Mouse (Mus musculus) left cerebral cortex, adult 18-20 months (tissue): ENCODE results near the gene Txnrd2. TPM values are rescaled to one million over a fixed set of nuclear protein-coding genes. Genes with fewer than 3 reads are reported as not detected.

Experiments
- DNase-seq, 2 experiments: peaks; one replicate each; pipeline ENCODE4 v3.0.0; 2021 to 2022; ENCODE audit warnings: low spot score in 2 of 2, mixed read lengths in 1 of 2
- total RNA-seq, 2 experiments: library from RNA; stranded (reverse); gene quantifications; 2 replicates each; pipeline ENCODE4 v1.2.3; 2021

Txnrd2 gene
- total RNA-seq, 2 experiments from 2014 or later, result 19.4 to 21.3 TPM

DNA sequence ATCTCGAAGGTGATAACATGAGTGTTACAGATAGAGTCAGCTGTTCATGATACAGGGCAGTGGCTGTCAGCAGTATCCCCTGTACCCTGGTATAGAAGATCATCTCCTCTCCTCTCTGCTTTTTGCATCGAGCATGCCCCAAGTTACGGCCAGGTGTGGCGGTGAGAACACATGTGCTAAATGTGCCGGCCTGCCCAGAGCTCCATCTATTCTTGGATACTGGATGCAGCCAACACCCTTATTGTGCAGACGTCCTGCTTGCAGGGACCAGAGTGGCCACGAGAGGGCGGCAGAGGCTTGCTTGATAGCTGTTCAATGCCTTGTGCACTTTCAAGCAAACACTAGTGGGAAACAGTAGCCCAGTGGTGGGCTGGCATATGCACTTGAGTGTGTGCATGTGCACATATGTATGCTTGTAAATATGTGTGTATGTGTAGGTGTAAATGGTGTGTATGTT is 17.2 kb downstream of the Txnrd2 start:
- peak; percentile 97 to 100 for DNase-seq

DNA sequence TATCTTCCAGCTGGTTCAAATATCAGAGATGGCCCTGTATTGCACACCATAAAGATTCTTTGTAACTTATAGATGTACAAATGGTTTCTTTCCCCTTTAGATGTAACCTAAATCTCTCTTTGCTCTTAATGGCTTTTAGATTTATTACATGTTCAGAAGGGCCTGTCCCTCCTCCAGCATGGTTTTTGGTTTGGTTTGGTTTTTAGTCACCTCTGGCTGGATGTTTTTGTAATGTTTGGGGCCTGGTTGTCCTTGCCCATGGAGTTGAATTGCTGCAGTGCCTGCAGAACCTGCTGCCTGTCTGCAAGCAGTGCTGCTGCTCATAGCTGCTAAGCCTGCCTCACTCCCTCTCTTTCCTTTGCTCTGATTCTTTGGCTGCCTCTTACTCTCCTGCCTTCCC is 21.1 kb downstream of the Txnrd2 start:
- DNase-seq, result no peak

DNA sequence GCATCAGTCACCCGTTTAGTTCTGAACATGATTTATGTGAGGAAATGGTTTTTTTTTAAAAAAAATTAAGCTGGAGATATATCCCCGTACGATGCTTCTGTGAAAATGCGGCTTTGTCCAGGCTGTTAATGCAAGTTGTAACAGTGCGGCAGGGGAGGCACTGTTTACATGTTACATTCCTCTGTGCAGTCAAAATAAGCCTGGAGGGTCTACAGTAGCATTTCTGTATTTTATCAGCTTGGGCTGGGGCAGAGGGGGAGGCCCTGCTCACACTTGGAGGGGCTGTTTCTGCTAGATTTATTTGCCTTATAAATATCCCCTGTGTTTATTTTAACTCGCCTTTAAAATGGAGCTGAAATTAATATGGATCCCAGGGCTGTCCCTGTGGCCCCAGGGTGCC is 21.9 kb downstream of the Txnrd2 start:
- DNase-seq, result no peak

DNA sequence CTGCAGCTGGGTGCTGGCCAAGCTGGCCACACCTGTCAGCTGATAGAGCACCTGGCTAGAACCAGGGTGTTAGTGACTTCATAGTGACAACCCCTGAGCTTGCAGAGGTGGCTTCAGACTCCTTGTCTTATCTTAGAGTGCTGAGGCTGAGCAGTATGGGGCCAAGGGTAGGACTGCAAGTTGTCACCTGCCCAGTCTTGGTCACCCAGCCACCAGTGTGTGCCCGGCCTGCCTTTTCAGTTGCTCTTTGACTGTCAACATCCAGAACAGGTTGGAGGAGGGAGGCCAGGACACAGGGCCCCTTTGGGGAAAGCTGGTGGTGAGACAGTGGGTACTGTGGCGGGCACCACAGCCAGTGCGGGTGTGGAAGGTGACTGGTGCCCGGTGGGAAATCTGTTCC is 22.8 kb downstream of the Txnrd2 start:
- no peak for DNase-seq

DNA sequence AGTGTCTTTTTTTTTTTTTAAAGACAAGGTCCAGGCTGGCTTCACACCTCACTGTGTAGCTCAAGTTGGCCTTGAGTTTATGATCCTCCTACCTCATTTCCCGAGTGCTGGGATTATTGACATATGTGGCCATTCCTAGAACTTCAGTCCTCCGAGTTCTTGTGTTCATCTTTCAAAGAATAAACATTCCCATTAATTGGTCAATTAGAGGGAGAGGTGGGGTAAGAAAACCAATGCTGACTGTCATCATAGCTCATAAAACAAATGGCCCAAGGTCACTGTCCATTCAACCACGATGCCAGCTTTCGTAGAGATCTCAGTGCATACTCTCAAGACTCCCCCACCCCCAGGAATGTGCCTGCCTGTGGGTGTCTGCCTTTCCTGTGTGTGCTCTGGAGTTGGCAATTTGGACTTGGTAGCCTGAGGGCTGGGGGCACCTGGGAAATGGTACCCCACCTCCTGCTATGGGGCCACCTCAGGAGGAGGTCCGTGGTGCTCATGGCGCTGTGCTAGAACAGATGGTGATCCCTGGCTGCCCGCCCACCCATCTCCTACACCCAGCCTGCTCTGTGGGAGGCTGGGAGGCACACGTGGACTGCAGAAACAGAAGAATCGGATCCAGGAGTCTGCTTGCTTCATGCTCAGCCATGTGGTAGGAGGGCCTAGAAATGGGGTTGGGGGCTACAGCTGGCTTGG is 25.4 kb downstream of the Txnrd2 start:
- DNase-seq, result peak; percentile 79 to 84

DNA sequence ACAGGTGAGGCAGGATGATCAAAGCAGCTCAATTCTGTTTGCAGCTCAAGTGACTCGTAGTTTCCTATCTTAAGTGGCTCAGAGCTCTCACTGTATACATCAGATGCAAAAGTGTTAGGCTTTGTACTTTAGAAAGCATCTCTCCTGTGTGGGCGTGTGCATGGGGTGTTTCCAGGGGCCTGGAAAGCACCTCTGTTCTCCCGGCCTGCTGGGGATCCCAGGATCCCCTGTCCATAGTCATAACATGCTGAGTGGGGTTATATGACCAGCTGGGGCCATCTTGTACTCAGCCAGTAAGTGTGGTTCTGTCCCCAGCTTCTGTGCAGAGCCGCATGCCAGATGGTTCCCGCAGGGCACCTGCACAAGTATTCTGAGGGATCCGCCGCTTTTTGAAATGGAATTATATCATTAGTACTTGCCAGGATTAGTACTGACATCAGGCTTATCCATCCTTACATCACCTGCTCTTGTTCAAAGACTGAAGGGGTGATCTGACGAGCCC is 26.2 kb downstream of the Txnrd2 start:
- DNase-seq, result peak; percentile 26 to 56

DNA sequence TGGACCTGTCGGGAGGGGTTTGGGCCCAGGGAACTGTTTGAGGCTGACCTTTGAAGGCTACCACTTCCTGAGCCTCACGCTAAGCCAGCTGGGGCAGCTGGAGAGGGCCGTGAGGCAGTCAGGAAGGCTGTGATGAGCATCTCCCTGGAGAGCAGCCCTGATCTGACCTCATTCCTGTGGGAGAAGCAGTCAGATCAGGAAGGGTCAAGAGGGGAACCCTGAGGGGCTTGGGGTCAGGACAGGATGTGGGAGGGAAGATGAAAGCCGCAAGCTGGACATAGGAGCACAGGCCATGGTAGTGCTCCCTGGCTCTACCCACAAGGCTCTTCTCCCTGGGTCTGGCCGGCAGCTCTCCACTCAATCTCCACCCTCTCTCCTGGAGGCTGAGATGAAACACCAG is 27.7 kb downstream of the Txnrd2 start:
- DNase-seq, result no peak

DNA sequence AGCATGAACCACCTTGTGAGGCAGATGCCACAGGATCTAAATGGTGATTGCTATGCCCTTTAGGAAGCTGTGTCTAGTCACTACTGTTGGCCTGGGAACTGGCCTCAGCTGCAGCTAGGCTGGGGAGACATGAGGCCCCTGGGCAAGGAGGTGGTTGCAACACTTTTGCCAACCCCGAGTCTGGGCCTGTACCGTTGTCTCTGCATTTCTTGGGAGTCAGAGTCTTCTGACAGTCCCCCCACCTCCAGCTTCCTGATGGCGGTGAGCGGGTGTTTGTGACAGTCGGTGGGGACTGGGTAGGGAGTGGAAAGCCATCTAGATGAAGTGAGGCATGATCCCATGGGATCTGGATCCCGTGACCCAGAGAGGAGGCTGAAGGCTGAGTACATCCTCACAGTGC is 29.2 kb downstream of the Txnrd2 start:
- no peak for DNase-seq

DNA sequence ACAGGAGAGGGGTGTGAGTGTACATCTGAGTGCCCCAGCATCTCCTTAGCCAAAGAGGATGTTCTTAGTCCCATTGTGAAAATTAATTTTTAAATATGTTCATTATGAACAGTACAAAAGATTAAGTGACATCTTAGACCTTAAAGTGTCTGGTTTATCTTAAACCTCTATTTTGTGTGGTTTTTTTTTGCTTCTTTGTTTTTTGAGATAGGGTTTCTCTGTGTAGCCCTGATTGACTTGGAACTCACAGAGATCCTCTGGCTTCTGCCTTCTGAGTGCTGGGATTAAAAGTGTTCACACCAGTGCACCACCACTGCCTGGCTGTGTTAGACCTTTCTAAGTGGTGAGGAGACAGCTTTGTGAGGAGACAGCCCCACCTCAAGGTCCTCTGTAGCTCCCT is 32.5 kb downstream of the Txnrd2 start:
- no peak for DNase-seq

DNA sequence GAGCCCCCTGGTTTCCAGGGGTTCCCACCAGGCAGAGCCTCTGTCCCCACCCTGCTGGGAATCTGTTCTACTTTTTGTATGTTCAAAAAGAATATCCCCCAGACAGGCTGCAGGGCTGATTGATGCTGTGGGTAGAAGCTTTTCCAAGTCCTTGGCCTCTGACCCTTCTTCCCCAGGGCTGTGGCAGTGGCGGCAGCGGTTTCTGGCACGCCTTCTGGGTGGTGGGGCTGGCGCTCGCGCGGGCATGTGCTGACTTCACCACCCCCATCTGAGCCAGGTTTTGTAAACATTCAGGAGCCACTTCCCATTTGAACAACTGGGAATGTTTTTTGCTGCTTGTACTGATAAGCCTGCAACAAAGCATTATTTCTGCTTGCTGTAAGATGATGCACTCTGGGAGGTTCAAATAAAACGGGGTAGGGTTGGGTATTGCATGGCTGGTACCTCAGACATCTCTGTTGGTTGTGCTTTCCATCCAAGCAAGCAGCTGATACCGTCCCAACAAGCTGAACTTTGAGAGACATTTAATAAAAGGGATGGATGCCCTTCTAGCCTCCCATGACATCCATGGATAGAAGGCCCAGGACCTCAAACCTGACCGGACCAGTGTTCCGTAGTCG is 33.3 kb downstream of the Txnrd2 start:
- no peak for DNase-seq

DNA sequence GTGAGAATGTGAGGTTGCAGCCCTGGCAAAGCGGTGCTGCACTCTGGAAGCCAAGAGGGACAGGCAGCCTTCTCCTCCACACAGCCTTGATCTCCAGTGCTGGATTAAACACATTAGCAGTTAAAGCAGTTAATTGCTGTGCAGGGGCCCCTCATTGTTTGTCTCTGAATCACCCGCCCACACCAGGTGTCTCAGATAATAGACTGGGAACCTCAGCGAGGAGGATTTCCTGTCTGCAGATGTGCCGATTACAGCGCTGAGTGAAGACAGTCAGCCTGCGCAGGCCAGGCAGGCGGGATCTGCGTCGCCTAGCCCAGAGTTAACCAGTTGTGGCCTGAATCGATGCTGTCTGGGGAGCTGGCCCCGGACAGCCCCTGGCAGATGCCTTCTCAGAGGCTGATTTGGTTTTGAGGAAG is 33.8 kb downstream of the Txnrd2 start:
- DNase-seq, result no peak

DNA sequence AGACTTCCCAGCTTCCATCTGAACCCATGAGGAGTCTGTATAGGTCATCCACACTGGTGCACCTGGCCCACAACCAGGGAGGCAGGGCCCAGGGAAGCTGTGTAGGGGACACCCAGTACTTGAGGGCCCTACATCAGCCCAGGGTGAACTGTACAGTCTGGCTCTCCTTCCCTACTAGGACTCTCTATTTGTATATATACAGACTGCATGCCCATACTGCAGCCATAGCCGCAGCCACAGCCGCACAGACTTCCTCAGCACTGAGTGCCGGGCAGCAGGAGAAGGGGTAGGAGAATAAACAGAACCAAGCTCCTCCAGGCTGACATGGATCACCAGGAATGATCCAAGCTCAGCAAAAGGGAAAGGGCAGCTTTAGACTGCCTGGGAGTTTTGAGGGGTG is 34.6 kb downstream of the Txnrd2 start:
- DNase-seq, result no peak

DNA sequence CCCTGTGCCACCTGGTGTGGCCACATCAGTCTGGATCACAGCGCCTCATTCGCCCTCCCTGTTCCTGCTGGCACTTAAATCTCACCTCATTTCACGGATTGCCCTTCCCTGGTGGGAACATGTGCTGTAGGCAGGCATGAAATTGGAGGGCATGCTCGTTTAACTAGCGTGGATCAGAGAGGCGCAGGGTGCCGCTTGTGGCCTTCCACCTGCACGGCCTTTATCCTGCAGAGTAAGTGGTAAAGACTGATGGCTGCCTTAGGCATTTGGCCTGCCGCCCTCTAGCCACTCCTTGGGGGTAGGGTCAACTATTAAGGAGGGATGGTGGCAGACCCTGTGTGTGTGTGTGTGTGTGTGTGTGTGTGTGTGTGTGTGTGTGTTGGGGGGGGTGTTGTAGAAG is 35.8 kb downstream of the Txnrd2 start:
- no peak for DNase-seq

DNA sequence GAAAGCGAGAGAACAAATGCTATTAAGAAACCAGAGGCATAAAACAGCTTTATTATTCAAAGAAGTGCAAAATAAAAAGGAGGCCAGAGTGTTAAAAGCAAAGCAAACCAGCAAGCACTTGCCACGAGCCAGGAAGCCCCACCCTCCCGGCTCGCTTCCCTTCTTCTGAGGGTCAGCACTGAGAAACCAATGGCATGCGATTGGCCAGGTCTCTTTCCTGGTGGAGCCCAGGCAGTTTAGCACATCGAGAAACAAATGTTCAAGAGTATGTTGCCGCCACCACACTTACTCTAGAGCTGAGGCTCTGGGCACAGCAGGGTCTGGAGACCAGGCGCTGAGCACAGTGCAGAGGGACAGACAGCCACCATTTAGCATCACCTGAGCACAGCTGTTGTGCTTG is 36.4 kb downstream of the Txnrd2 start:
- DNase-seq, result no peak

DNA sequence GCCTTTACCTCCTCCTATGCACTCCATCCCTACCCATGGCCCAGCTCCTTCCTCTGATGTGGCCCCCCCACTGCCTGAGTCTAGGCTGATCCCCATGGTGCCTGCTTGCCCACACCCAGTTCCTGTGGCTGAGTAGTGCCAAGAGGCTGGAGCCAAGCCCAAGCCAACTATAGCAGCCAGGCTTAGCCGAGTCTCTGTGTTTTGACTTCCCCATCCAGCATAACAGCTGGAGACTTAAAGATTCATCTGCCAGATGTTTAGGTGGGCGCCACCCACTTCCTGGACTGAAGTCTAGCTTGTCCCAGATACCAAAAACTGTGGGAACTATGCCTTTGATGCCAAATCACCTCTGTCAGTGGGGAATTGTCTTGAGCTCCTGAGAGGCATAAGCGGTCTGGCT is 38.1 kb downstream of the Txnrd2 start:
- peak; percentile 41 to 53 for DNase-seq

DNA sequence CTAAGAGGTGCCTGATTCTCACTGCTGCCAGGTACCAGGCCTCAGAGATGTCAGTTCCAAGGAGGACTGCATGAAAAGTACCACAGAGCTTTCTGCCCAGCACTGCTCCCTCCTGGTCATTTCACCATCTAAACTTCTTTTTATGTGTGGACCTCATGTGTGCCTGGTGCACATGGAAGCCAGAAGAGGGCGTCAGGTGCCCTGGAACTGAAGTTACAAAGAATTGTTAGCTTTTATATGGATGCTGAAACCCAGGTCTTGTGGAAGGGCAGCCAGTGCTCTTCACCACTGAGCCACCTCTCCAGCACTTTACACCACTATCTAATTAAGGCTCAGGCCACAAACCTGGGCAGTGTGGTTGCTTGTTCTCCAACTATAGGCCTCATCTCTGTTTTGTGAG is 44.6 kb downstream of the Txnrd2 start:
- DNase-seq, result no peak

DNA sequence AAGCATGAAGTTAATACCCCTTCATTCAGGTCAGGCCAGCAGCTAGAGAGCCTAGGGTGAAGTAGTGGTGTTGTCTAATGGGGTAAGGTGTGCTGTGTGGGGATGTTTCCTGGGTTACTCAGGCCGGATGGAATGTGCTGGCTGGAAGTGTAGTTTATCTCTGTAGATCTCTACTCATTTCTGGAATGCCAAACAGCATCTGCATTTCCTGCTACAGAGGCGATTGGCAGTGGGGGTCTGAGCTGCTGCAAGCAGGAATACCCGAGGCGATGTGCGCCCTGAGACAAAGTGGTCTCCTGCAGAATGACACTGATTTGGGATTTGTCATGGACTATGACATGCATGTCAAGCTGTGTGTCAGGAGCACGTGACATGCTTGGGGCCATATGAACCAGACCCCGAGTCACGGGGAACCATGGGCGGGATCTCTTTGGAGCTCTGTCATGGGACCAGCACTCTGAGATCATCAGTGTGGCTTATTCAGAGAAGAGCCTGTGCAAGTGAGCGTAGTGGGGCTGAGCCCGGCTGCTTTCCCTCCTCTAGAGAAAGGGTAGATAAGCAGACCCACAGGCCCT is 45.3 kb downstream of the Txnrd2 start:
- no peak for DNase-seq

DNA sequence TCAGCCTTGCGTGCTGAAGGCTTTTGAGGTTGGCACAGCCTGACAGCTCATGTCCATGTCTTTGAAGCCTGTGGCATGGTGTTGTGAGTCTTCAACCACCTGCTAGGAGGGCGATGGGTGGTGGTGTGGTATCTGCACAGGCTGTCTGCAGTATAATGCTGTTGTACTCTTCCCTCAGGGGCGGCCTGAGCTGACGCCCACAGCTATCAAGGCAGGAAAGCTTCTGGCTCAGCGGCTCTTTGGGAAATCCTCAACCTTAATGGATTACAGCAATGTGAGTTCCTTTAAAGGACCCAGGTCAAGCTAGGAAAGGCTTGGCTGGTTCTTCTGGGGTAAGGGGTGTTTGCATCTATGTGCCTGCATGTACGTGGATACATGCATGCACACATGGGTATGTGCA is 45.8 kb downstream of the Txnrd2 start:
- DNase-seq, result no peak

DNA sequence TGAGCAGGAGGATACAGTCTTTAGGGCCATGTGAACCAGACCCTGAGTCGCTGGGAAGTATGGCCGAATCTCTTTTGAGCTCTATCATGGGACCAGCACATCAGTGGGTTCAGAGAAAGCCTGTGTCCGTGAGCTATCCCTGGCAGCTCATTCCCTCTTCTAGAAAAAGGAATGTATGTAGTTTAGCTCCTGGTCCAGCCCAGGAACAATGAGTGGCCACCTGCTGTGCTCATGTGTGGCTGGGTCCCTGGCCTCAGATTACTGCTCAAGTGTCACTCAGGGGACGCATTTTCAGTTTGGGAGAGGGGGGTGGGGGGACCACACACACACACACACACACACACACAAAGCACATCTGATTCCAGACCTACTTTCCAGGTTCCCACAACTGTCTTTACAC is 46.2 kb downstream of the Txnrd2 start:
- no peak for DNase-seq

DNA sequence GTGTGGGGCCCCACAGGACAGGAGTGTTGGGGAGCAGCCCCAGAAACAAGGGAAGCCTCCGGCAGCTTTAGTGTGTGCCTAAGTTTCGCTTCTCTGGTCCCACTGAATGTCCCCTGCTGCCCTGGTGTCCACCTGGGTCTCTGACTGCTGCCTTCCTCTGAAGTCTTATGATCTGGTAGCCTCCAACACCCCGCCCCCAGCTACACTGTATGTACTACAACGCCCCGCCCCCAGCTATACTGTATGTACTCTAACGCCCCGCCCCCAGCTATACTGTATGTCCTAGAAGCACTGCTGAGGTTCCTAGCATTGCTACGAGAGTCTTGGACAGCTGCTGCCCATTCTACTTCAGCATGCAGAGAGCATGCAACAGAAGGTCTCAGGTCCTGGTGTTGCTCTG is 46.8 kb downstream of the Txnrd2 start:
- DNase-seq, result no peak

DNA sequence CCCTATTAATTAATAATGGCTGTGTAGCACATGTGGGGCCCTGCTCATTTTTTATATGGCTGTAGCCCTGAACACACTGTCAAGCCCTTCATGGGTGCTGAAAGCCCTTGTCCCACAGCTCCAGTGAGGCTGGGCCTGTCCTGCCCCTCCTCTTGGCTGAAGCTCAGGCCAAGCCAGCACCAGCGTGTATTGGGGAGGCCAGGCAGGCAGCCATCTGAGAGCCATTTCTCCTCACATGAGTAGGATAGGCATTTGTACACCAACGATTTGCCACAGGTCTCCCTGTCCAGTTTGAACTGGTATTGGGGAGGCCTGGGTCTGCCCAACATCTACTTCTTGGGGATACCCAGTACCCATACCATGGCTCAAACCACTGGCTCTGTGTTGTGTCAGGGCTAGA is 47.8 kb downstream of the Txnrd2 start:
- DNase-seq, result no peak

DNA sequence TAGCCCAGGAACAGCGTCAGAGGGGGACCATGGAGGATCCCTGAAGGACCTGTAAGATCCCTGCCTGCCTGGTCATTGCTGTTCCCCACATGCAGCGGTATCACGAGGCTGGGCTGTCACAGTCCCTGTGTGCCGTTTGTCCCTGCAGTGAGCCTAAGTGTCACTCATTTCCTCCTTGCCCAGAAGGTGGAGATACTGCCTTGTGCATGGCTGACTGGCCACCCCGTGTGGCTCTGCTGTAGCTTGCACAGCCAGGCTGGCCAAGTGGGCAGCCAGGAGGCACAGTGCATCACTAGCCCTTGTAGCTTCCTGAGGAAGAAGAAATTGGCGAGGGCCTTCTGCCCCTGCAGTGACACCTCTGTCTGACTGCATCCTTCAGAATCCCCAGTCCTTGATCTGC is 51.8 kb downstream of the Txnrd2 start:
- DNase-seq, result no peak

DNA sequence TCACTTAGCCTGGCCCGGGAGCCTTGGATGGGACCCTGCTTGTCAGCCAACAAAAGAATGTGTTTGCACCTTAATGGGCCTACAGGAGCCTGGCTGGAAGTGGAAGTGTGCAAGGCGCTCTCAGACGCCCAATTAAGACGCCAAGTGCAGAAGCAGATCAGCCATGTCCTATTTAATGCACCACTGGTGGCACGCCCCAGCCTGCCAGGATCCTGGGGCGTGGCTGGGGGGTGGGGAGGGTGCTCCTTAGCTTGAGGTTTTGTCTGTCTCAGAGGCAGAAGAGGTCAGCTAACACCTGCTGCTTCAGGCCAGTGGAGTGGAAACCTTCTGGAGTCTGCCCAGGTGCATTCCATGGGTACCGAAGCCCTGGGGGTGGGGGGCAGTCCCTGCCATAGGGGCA is 53.5 kb downstream of the Txnrd2 start:
- no peak for DNase-seq
